Mouse (Mus musculus): ENCODE measurements around the gene Mier1. TPM values are rescaled to one million over a fixed set of nuclear protein-coding genes. Genes with fewer than 3 reads are reported as not detected.

The Mier1 gene
- polyA plus RNA-seq, 1 experiment, result 14.3 TPM

DNA sequence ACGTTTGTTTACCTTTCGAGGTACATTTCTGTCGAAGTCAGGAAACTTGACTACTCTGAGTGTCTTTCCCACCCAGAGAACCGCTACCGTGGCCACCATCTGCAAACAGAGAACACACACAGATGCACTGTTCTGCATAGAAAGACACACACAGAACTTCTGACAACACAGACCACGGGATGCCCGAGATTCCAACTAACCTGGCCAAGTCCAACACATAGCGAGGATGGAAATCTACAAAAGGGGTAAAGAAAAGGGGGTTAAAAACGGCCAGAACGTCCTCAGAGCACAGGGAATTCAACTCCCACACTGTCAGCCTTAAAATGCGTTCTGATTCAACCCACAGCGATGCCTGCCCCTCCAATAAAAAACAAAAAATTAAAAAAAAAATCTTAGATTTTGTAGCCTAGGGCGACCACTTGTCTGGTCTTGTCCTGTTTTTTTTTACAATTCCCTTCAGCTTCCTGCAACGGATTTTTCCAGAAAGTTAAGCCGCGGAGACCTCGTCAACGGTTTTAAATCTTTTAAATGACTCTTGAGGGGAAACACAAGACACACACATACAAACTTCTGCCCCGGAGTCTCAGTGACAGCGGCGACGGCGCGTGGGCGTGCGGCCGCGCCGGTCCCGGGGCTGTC, 99.8 kb downstream of the Mier1 start:
- Histone ChIP-seq H3K36me3 (ENCODE audit: control insufficient read depth, insufficient read depth, low read length) (peaks cover 2% of the 10 kb centered on the region; the same call in 1 of the 2 replicates), H3K27ac (ENCODE audit: control insufficient read depth, insufficient read depth, low read depth, low read length) (peak overlapping the region; percentile 91)

GRCm38 (mm10) chr4:103214498-103214924, 100.3 kb downstream of the Mier1 start:
- peaks cover 8% of the 10 kb centered on the region for H3K4me1 ChIP-seq (ENCODE audit: control insufficient read depth, insufficient read depth, low read length)
- H3K27ac ChIP-seq (ENCODE audit: control insufficient read depth, insufficient read depth, low read depth, low read length), result peak overlapping the region; percentile 91
- H3K27me3 ChIP-seq (ENCODE audit: control insufficient read depth, insufficient read depth, low read length), result no peaks in the 10 kb centered on the region
- peak overlapping the region; percentile 94 for H3K4me3 ChIP-seq (ENCODE audit: control insufficient read depth, low read depth, low read length)
- TF ChIP-seq POLR2A (IDR thresholded peaks at IDR 0.05; ENCODE audit: control insufficient read depth, low read depth, low read length) (peak; percentile 47), CTCF (IDR thresholded peaks at IDR 0.05; ENCODE audit: control insufficient read depth, insufficient read depth, insufficient replicate concordance, low read depth, low read length) (no peak)
- H3K36me3 ChIP-seq (ENCODE audit: control insufficient read depth, insufficient read depth, low read length), result peaks cover 2% of the 10 kb centered on the region; the same call in 1 of the 2 replicates

More for the DNA sequence above, 99.8 kb downstream of the Mier1 start:
- peaks cover 8% of the 10 kb centered on the region for H3K4me1 ChIP-seq (ENCODE audit: control insufficient read depth, insufficient read depth, low read length)
- TF ChIP-seq CTCF (IDR thresholded peaks at IDR 0.05; ENCODE audit: control insufficient read depth, insufficient read depth, insufficient replicate concordance, low read depth, low read length) (no peak), POLR2A (IDR thresholded peaks at IDR 0.05; ENCODE audit: control insufficient read depth, low read depth, low read length) (no peak)
- H3K27me3 ChIP-seq (ENCODE audit: control insufficient read depth, insufficient read depth, low read length), result no peaks in the 10 kb centered on the region
- peak overlapping the region; percentile 94 for H3K4me3 ChIP-seq (ENCODE audit: control insufficient read depth, low read depth, low read length)

Other genes starting within 250 kb of the Mier1 start
- gene Tctex1d1, start 135.8 kb upstream of the Mier1 start, polyA plus RNA-seq (2012; rRNA removed), result 334 and 417 TPM in 2 replicates
- gene Insl5, start 87.5 kb upstream of the Mier1 start, polyA plus RNA-seq (2012; rRNA removed), result 2.4 and 3.0 TPM in 2 replicates
- gene Wdr78, start 165 bp downstream of the Mier1 start, polyA plus RNA-seq (2012; rRNA removed), result 21.7 and 25.2 TPM in 2 replicates
- gene Slc35d1, start 100.8 kb downstream of the Mier1 start, polyA plus RNA-seq (2012; rRNA removed), result 3.4 and 5.5 TPM in 2 replicates
- 21.2 and 25.5 TPM in 2 replicates for gene 4921539E11Rik, start 176.5 kb downstream of the Mier1 start, polyA plus RNA-seq (2012; rRNA removed)
- gene Oma1, start 199.4 kb downstream of the Mier1 start, polyA plus RNA-seq (2012; rRNA removed), result 1.9 and 2.3 TPM in 2 replicates

Measured in testis, adult 2 months (tissue).